Mouse (Mus musculus): ENCODE results near the gene Apex1. TPM values are rescaled to one million over a fixed set of nuclear protein-coding genes. Genes with fewer than 3 reads are reported as not detected.
A peak's percentile ranks its signal among the peaks of the same experiment; 100 is the strongest.
"Not testable (repeated sequence)": the region's sequence is repeated elsewhere in the genome, so short reads cannot be mapped to it uniquely, and the experiment has no call there.

The Apex1 gene
- polyA plus RNA-seq, 1 experiment from 2014 or later, result 217 TPM

DNA sequence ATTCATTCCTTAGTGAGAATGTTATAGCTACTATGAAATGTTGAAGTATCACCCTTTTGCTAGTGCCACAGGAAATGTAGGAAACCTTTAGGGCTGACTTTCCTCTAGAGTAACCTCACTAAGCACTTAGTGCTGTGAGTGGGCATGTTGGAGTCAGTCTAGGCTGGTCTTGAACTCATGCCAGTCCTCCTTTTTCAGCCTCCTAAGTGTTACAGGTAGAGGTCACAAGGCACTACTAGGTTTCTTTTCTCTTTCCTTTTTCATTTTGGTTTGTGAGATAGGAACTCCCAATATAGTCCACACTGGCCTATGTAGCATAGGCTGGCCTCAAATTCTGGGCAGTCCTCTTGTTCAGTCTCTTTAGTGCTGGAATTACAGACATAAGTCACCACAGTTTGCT, 29.4 kb upstream of the Apex1 start:
- no peak overlapping the region for H3K27ac ChIP-seq (ENCODE audit: low read length)
- ATAC-seq (ENCODE audit: insufficient number of reproducible peaks, insufficient read depth, low FRiP score, low read depth), result no peak

DNA sequence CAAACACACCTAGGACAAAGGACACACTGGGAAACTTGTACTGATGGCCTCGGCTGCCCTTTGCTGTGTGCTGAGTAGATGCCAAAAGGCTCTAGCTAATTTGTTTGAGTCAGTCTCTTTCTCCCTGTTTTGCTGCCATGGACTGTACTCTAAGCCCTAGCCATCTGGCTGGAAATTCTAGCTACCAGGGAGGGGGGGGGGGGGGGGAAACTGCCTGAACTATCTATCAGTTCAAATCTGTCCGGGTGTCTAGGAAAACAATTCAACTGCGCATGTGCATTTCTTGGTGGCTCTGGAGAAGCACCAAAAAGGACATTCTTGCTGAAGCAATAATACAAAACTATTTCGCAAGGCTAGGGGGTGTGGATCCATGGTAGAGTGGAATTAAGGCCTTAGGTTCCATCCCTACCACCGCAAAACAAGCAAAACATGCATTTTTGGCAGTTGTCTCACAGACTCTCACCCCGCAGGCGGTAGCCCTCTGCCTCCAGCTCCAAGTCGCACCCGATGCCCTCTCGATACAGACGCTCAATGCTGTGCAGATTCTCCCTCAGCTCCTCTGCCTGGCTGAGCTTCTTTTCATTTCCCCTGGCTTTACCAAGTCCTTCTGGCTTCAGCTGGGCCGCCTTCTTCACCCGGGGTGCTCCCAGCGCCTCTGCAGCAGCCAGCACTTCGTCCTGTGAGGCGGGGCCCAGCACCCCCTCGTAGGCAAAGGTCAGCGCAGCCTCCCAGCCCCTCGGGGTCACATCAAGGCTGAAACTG, 28.6 kb upstream of the Apex1 start:
- 11% methylated on average over 19 of the region's 19 CpGs for WGBS
- peak overlapping the region; percentile 73 for H3K4me2 ChIP-seq (replicated peaks; ENCODE audit: low read depth, low read length)
- peak overlapping the region; percentile 35 for H3K4me3 ChIP-seq (ENCODE audit: low read depth, low read length)
- H3K36me3 ChIP-seq (ENCODE audit: control insufficient read depth, insufficient read depth, low read length), result no peaks in the 10 kb centered on the region
- peaks cover 2% of the 10 kb centered on the region; the same call in 1 of the 2 replicates for H3K27me3 ChIP-seq (ENCODE audit: control insufficient read depth, insufficient read depth, low read length)
- ATAC-seq (ENCODE audit: insufficient number of reproducible peaks, insufficient read depth, low FRiP score, low read depth), result no peak
- peak overlapping the region; percentile 36 for H3K9ac ChIP-seq (replicated peaks; ENCODE audit: low read depth, low read length)
- no peak overlapping the region for H3K27ac ChIP-seq (ENCODE audit: low read length)
- H3K9me3 ChIP-seq (ENCODE audit: control insufficient read depth, low read depth, low read length), result no peaks in the 10 kb centered on the region
- peaks cover 4% of the 10 kb centered on the region; the same call in 1 of the 2 replicates for H3K4me1 ChIP-seq (ENCODE audit: control insufficient read depth, insufficient read depth, low read length)

More for the DNA sequence above, 29.4 kb upstream of the Apex1 start:
- Histone ChIP-seq H3K9me3 (ENCODE audit: control insufficient read depth, low read depth, low read length) (no peaks in the 10 kb centered on the region), H3K36me3 (ENCODE audit: control insufficient read depth, insufficient read depth, low read length) (no peaks in the 10 kb centered on the region), H3K27me3 (ENCODE audit: control insufficient read depth, insufficient read depth, low read length) (peaks cover 2% of the 10 kb centered on the region; the same call in 1 of the 2 replicates), H3K4me2 (replicated peaks; ENCODE audit: low read depth, low read length) (no peak overlapping the region), H3K9ac (replicated peaks; ENCODE audit: low read depth, low read length) (no peak overlapping the region), H3K4me1 (ENCODE audit: control insufficient read depth, insufficient read depth, low read length) (peaks cover 4% of the 10 kb centered on the region; the same call in 1 of the 2 replicates), H3K4me3 (ENCODE audit: low read depth, low read length) (no peak overlapping the region)

DNA sequence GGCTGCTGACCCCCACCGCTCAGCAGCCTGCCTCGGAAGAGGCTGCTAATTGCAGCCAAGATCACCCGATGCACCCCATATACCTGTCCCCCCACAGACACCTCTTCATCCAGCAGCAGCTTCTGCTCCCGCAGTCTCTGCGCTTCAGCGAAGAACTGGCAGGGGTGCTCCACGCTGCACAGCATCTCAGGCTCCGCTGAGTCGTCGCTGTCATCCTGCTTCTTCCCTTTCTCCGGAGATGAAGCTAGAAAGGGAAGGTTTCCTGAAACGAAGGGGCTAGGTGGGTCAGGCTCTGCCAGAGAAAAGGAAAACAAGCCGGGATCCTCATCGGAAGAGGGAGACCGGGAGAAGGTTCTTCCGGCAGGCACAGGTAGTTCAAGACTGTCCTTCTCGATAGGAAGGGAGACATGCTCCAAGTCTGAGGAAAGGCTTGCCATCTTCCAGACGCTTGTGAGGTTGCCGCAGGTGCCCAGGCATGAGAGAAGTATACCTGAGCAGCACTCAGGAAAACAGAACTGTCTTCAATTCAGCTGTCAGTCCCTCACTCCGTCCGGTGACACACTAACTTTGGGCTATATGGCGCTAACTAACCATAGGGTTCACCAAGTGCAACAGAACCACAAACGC, 27.9 kb upstream of the Apex1 start:
- 20% methylated on average over 23 of the region's 23 CpGs for WGBS

DNA sequence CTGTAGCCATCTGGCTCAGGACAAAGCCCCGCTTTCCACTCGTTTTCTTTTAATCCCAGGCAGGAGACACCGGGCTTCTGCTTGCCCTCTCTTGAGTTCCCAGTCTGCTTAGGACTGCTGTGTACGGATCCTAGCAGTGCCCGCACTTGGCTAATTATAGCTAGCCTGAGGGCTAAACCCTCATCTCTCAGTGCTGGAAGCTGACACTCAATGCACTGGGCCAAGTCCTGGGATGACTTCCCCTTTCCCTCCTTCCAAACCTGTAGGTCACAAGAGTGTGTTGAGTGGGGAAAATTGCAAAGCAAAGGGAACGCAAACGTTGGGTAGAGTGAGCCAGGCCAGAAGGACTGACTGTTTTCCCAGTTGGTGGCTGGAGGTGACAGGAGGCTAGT, 27.4 kb upstream of the Apex1 start, which contains the start of gene Klhl33:
TSS of gene Klhl33 (minus strand) at position 134 of the 392 bp plus-strand sequence.
- Histone ChIP-seq H3K4me1 (ENCODE audit: control insufficient read depth, insufficient read depth, low read length) (peaks cover 4% of the 10 kb centered on the region; the same call in 1 of the 2 replicates), H3K4me2 (replicated peaks; ENCODE audit: low read depth, low read length) (peak within 1 kb of the TSS; percentile 73), H3K36me3 (ENCODE audit: control insufficient read depth, insufficient read depth, low read length) (no peaks in the 10 kb centered on the region), H3K27ac (ENCODE audit: low read length) (no peak within 1 kb of the TSS), H3K27me3 (ENCODE audit: control insufficient read depth, insufficient read depth, low read length) (peaks cover 2% of the 10 kb centered on the region; the same call in 1 of the 2 replicates), H3K9me3 (ENCODE audit: control insufficient read depth, low read depth, low read length) (no peaks in the 10 kb centered on the region), H3K4me3 (ENCODE audit: low read depth, low read length) (peak within 1 kb of the TSS; percentile 35), H3K9ac (replicated peaks; ENCODE audit: low read depth, low read length) (peak within 1 kb of the TSS; percentile 36)
- 55% methylated on average over 7 of the region's 7 CpGs for WGBS
- no peak for ATAC-seq (ENCODE audit: insufficient number of reproducible peaks, insufficient read depth, low FRiP score, low read depth)

More for the DNA sequence above, 27.9 kb upstream of the Apex1 start:
- Histone ChIP-seq H3K4me3 (ENCODE audit: low read depth, low read length) (peak overlapping the region; percentile 35), H3K36me3 (ENCODE audit: control insufficient read depth, insufficient read depth, low read length) (no peaks in the 10 kb centered on the region), H3K9me3 (ENCODE audit: control insufficient read depth, low read depth, low read length) (no peaks in the 10 kb centered on the region), H3K27ac (ENCODE audit: low read length) (no peak overlapping the region), H3K9ac (replicated peaks; ENCODE audit: low read depth, low read length) (peak overlapping the region; percentile 36), H3K27me3 (ENCODE audit: control insufficient read depth, insufficient read depth, low read length) (peaks cover 2% of the 10 kb centered on the region; the same call in 1 of the 2 replicates), H3K4me1 (ENCODE audit: control insufficient read depth, insufficient read depth, low read length) (peaks cover 4% of the 10 kb centered on the region; the same call in 1 of the 2 replicates), H3K4me2 (replicated peaks; ENCODE audit: low read depth, low read length) (peak overlapping the region; percentile 73)
- no peak for ATAC-seq (ENCODE audit: insufficient number of reproducible peaks, insufficient read depth, low FRiP score, low read depth)

DNA sequence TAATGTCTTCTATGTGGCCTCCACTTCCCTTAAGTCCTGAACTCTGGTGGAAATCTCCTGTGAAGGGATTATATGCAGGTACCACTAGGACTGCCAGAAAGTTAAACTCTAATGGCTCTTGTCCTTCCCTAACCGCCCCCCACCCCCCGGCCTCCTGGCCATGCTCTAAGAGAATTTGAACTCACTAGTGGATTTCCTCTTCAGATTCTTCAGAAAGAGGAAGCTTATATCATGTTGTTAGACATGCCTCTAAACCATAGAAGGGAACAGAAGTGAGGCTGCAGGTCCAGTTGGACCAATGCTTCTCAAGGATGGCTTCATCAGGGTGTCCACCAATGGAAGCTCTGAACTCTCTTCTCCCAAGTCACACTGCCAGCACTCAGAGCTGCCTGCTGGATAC, 26.8 kb upstream of the Apex1 start:
- H3K27ac ChIP-seq (ENCODE audit: low read length); H3K27me3 ChIP-seq (ENCODE audit: control insufficient read depth, insufficient read depth, low read length); H3K4me2 ChIP-seq (replicated peaks; ENCODE audit: low read depth, low read length); H3K9ac ChIP-seq (replicated peaks; ENCODE audit: low read depth, low read length); ATAC-seq (ENCODE audit: insufficient number of reproducible peaks, insufficient read depth, low FRiP score, low read depth); H3K9me3 ChIP-seq (ENCODE audit: control insufficient read depth, low read depth, low read length); H3K4me3 ChIP-seq (ENCODE audit: low read depth, low read length); H3K4me1 ChIP-seq (ENCODE audit: control insufficient read depth, insufficient read depth, low read length); H3K36me3 ChIP-seq (ENCODE audit: control insufficient read depth, insufficient read depth, low read length): not testable (repeated sequence)
- 91% methylated on average over 2 of the region's 2 CpGs for WGBS

DNA sequence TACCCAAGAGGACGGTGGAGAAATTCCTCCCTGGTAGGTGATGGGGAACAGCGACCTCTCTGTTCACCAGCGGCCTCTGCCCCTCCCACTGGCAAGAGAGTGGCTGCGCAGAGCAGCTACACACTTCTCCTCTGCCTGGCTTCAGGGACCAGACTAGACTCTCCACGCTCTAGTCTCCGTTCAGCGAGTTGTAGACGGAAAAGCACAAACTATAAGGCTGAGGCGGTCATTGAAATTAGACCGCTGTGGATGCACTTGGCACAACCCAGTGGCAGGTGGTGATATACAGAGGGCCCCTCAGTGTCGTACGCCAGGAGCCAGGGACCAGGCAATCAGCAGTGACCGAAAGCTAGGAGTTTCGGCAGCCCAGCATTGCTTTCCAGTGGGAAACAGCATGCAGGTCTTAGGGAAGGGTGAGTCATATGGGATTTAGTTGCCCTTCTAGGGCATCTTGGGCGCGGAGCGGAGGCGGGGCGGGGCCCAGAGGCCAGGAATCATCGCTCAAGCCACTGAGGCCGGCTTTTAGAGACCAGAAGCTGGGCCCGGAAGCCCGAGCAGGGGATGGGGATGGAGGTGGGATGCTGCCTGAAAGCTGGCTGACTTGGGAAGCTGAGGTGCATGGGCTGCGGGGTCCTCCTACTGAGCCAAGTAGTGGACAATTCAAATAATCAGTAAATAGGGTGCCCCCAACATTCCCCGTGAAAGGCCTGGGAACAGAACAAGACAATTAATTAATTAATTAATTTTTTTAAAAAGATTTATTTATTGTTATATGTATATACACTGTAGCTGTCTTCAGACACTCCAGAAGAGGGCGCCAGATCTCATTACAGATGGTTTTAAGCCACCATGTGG, 20.6 kb upstream of the Apex1 start:
- no peaks in the 10 kb centered on the region for H3K4me1 ChIP-seq (ENCODE audit: control insufficient read depth, insufficient read depth, low read length)
- H3K9me3 ChIP-seq (ENCODE audit: control insufficient read depth, low read depth, low read length), result no peaks in the 10 kb centered on the region
- 4% methylated on average over 26 of the region's 26 CpGs for WGBS
- H3K27me3 ChIP-seq (ENCODE audit: control insufficient read depth, insufficient read depth, low read length), result no peaks in the 10 kb centered on the region
- no peaks in the 10 kb centered on the region for H3K36me3 ChIP-seq (ENCODE audit: control insufficient read depth, insufficient read depth, low read length)
- H3K27ac ChIP-seq (ENCODE audit: low read length), result no peak overlapping the region
- H3K4me2 ChIP-seq (replicated peaks; ENCODE audit: low read depth, low read length), result peak overlapping the region; percentile 62
- 0 out of 2 replicates have a peak overlapping the region, but pooled peaks have one; percentile 4 for H3K9ac ChIP-seq (replicated peaks; ENCODE audit: low read depth, low read length)
- H3K4me3 ChIP-seq (ENCODE audit: low read depth, low read length), result peak overlapping the region; percentile 27
- peak; percentile 88 for ATAC-seq (ENCODE audit: insufficient number of reproducible peaks, insufficient read depth, low FRiP score, low read depth)

DNA sequence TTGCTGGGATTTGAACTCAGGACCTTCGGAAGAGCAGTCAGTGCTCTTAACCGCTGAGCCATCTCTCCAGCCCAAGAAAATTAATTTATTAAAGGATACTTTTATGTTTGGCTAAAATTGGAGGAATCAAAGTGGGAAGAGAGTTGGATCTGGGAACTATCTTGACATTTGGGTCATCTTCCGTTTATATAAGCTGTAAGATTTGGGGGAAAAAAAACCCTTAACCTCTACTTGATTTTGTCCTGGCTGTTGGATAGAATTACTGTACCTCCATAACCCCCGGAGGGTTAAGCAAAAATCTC, 20.0 kb upstream of the Apex1 start:
- ATAC-seq (ENCODE audit: insufficient number of reproducible peaks, insufficient read depth, low FRiP score, low read depth), result no peak
- H3K27ac ChIP-seq (ENCODE audit: low read length), result no peak overlapping the region
- H3K4me1 ChIP-seq (ENCODE audit: control insufficient read depth, insufficient read depth, low read length), result no peaks in the 10 kb centered on the region
- no peaks in the 10 kb centered on the region for H3K9me3 ChIP-seq (ENCODE audit: control insufficient read depth, low read depth, low read length)
- H3K4me3 ChIP-seq (ENCODE audit: low read depth, low read length), result no peak overlapping the region
- 87% methylated on average over 4 of the region's 4 CpGs for WGBS
- H3K27me3 ChIP-seq (ENCODE audit: control insufficient read depth, insufficient read depth, low read length), result no peaks in the 10 kb centered on the region
- H3K4me2 ChIP-seq (replicated peaks; ENCODE audit: low read depth, low read length), result no peak overlapping the region
- no peaks in the 10 kb centered on the region for H3K36me3 ChIP-seq (ENCODE audit: control insufficient read depth, insufficient read depth, low read length)
- no peak overlapping the region for H3K9ac ChIP-seq (replicated peaks; ENCODE audit: low read depth, low read length)

DNA sequence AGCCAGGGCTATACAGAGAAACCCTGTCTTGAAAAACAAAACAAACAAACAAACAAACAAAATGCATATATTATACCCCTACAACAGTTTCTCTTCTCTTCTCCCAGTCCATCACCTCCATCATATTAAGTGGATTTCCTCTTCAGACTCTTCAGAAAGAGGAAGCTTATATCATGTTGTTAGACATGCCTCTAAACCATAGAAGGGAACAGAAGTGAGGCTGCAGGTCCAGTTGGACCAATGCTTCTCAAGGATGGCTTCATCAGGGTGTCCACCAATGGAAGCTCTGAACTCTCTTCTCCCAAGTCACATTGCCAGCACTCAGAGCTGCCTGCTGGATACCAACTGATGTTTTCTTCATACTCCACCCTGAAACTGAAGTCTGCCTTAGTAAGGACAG, 19.4 kb upstream of the Apex1 start:
- not testable (repeated sequence) for H3K4me3 ChIP-seq (ENCODE audit: low read depth, low read length); H3K9me3 ChIP-seq (ENCODE audit: control insufficient read depth, low read depth, low read length); ATAC-seq (ENCODE audit: insufficient number of reproducible peaks, insufficient read depth, low FRiP score, low read depth); H3K9ac ChIP-seq (replicated peaks; ENCODE audit: low read depth, low read length); H3K27me3 ChIP-seq (ENCODE audit: control insufficient read depth, insufficient read depth, low read length); H3K4me1 ChIP-seq (ENCODE audit: control insufficient read depth, insufficient read depth, low read length); H3K27ac ChIP-seq (ENCODE audit: low read length); H3K4me2 ChIP-seq (replicated peaks; ENCODE audit: low read depth, low read length); H3K36me3 ChIP-seq (ENCODE audit: control insufficient read depth, insufficient read depth, low read length)
